Mouse (Mus musculus) right cerebral cortex, postnatal 36 days (tissue): ENCODE measurements around the gene Mapk12.

ENCODE experiments used
- DNase-seq, 2 experiments: peaks; one replicate each; pipeline ENCODE4 v3.0.0; 2022; ENCODE audit warnings: low spot score in 2 of 2, mixed read lengths in 1 of 2

The Mapk12 gene

GRCm38 (mm10) chr15:89138531-89138930 lies 2.0 kb downstream of the Mapk12 start:
- DNase-seq, result no peak

DNA sequence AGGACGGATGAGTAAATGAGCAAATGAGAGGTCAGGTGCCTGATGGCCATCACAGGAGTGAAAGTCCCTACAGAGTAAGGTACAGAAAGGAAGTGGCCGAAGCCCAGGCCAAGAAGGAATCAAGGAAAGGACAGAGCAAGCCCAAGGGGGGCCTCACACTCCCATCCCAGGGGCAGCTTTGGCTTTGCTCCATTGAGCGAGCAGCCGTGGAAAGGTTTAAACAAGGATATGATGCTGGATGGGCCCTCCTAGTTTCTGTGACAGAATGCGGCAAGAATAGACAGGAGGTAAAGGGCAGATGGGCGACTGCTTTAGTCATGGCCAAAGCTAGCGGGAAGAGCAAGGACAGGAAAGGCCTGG lies 2.5 kb downstream of the Mapk12 start:
- no peak for DNase-seq

GRCm38 (mm10) chr15:89137378-89138045 lies 3.0 kb downstream of the Mapk12 start:
- no peak for DNase-seq

- DNase-seq, result no peak
Measured at GRCm38 (mm10) chr15:89136461-89137155, 3.9 kb downstream of the Mapk12 start.

DNA sequence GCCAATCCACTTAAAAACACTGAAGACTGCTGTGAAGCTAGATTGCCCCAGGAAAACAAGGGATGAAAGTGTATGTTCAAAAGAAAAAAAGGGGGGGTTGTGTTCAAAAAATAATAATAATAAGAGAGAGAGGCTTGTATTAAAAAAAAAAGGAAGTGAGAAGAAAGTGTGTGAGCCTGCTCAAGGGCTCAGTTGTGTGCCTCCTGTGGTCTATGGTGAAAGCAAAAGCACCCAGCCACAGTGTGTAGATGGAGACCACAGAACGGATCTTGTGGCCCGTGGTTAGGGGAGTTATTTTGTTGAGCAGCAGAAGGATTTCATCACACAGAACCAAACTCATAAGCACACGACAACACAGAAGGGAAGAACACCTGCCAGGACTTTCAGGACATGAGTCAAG lies 9.2 kb downstream of the Mapk12 start:
- DNase-seq, result no peak

- DNase-seq, result no peak
Measured at GRCm38 (mm10) chr15:89130245-89130644, 10.3 kb downstream of the Mapk12 start.

GRCm38 (mm10) chr15:89128382-89129350 lies 11.8 kb downstream of the Mapk12 start, which contains the start of gene Hdac10:
Hdac10 (minus strand) TSS chr15:89128700.
- DNase-seq, result peak; percentile 80 to 83

GRCm38 (mm10) chr15:89127364-89127940 lies 13.1 kb downstream of the Mapk12 start:
- DNase-seq, result no peak

DNA sequence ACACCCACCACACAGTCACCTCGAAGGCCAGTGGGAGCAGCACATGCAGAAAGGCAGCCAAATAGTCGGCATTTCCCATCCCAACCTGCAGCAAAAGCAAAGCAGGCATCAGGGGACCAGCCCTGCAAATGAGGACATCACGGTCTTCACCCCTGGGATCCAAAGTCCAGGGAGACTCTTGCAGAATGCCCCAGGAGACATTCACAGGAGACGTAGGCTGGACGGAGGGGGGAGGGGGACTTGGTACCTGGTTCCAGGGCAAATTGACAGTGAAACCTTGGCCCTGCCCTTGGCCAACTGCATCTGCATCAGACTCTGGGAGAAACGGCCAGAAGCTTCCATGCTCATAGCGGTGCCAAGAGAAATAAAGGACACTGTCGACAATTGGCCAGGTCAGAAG lies 13.9 kb downstream of the Mapk12 start:
- DNase-seq, result no peak

GRCm38 (mm10) chr15:89125351-89125750 lies 15.2 kb downstream of the Mapk12 start:
- DNase-seq, result no peak

GRCm38 (mm10) chr15:89124312-89124711 lies 16.2 kb downstream of the Mapk12 start:
- no peak for DNase-seq

DNA sequence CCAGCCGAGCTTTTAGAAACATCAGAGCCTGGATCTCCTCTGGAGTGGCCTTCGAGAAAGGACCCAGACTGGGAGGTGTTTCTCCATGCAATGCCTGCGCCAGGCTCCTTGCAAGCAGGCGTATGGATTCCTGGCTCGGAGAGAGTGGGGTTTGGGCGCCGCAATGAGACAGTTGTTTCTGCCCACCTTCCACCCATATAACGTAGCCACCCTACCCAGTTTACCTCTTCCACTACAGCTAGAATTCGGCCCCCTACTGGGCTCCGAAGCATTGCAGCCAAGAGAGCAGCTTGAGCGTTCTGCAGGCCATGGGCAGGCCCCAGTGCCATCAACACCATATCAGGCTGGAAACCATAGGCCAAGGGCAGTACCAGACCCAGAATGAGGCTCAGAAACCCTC lies 16.9 kb downstream of the Mapk12 start:
- DNase-seq, result peak; percentile 47 to 61

DNA sequence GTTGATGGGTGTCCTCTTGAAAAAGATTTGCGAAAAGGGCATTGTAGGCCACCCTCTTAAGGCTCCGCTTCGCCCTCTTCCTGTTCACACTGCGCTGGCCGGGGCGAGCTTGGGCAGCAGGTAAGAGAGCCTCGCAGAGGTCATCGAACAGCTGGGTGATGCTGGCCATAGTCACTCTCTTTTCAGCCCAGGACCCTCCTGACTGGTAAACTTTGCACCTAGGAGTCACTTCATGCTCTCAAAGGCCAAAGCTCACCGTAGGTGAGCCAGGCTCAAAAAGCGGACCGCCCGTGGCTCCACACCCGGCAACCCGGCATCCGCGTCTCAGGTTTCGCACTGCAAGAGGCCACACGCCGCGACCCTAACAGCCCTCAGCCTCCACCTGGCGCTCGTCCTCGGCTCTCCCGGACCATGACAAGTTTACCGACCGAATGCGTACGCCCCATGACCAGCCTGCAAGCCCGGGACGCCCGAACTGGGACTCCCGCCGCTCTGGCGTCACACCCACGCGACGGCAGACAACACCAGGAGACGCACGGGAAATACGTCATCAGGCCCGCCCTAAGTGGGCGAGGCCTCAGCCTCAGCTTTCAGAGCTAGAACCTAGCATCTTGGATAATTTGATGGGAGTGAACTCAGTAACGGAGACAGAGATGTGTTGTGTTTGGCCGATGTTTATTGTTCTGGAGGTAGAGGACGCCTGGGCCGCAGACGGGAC lies 17.7 kb downstream of the Mapk12 start, which contains the start of gene Tubgcp6:
Tubgcp6 (minus strand) TSS at position 464 of the 718 bp plus-strand sequence.
- DNase-seq, result peak; percentile 93 to 94

DNA sequence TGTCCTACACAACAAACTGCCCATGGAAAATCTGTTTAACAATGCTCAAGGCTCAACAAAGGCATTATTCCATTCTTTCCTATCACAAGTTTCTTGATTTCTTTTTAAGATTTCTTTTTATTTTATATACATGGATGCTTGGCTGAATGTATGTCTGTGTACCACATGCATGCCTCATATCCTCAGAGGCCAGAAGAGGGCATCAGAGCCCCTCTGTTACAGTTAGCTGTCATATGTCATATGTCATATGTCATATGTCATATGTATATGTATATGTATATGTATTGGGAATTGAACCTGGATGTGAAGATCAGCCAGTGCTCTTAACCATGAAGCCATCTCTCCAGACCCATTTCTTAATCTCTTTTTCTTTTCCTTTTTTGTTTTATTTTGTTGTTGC lies 22.5 kb downstream of the Mapk12 start:
- no peak for DNase-seq

GRCm38 (mm10) chr15:89110147-89110546 lies 30.4 kb downstream of the Mapk12 start:
- DNase-seq, result no peak

DNA sequence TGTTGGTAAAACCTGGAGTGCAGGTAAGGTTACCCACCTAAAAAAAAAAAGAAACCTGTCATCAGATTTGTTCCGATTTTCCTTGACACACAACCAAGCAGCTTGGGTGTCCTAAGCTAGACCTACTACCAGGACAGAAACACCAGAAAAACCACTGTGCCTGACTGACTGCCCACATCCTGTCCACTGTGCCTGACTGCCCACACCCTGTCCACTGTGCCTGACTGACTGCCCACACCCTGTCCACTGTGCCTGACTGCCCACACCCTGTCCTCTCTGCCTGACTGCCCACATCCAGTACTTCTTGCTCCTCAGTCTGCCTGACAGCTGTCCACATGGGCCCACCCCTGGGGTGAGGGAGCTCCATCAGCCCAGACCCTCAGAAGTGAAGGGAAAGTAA lies 33.5 kb downstream of the Mapk12 start:
- no peak for DNase-seq

DNA sequence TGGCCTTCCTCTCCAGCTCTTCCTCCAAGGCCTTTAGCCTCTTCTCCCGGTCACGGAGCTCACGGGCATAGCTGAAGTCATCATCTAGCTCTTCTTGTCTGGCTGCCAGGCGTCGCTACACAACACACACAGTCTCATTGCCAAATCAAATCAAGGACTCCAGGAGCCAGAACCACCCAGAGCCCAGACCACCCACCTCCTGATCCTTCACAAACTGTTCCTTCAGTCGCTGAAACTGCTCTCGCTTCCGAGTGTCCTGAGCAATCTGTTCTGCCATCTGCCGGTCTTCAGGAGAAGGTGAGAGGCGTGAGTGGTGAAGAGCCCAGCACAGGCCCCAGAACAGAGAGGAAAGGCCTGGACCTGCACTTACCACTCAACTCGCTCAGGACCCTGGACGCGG lies 34.4 kb downstream of the Mapk12 start:
- peak in 1 of 2 experiments; percentile 64 for DNase-seq

- DNase-seq, result peak in 1 of 2 experiments; percentile 61
Measured at GRCm38 (mm10) chr15:89104425-89104824, 36.1 kb downstream of the Mapk12 start.

DNA sequence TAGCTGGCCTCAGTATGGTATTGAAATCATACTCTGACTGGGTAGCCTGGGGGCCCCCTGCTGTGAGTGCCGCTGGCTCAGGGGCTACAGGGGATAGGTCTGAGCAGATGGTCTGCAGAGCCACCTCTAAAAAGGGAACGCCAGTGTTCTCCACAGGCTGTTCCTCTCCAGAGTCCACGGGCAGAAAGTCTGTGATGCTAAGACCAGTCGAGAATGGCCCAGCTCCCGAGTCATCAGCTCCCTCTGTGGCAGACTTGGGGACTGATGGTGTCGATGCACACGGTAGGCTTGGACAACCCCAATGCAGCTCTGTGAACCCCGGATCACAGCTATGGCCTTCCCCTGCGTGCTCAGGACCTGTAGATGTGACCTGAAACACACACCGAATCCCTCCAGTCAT lies 36.6 kb downstream of the Mapk12 start:
- no peak for DNase-seq

DNA sequence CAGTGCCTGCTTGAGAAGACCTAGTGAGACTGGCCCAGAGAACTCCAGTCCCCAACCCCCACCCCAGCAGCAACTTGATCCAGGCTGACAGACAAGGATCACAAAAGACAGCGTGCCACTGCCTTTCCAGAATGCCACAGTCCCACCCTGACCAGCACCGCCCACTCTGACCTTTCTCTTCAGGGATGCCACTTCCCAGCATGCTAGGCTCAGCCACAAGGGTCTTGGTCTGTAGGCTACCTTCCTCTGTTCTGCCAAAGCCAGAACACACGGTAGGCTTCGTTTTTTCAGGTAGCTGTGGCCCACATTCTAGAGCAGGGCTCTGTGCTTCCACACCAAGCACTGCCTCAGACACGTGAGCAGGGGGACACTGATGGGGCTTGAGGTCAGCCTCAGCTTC lies 37.9 kb downstream of the Mapk12 start:
- DNase-seq, result no peak

DNA sequence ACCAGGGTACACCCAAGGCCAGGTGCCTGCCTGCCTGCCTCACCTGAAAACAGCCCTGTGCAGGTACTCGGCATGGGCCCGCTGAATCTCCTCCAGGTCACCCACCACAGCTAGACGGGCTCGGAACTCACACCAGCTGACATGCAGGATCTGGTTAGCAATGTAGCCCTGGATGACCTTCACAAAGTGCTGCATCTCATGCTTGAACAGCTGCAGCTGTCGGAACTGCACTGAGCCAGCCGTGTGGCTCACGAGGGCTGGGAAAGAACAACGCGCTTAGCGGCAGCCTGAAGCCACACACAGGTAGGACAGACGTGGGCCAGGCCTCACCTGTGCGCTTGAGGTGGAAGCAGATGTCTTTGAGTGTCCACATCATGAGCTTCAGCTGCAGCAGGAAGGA lies 39.7 kb downstream of the Mapk12 start:
- no peak for DNase-seq
